Mouse (Mus musculus): ENCODE data around the gene Pkib.

Pkib gene

GRCm38 (mm10) chr10:57631896-57632867 is at the start of gene Pkib:
Gene Pkib (plus strand): TSS chr10:57631981.
- DNase-seq (ENCODE audit: low spot score) = peak; percentile 13

GRCm38 (mm10) chr10:57583927-57584326 is 47.9 kb upstream of the Pkib start:
- DNase-seq (ENCODE audit: low spot score) = no peak

GRCm38 (mm10) chr10:57594266-57594665 is 37.5 kb upstream of the Pkib start:
- DNase-seq (ENCODE audit: low spot score) = no peak

- no peak for DNase-seq (ENCODE audit: low spot score)
Observed at GRCm38 (mm10) chr10:57597172-57597571, 34.6 kb upstream of the Pkib start.

- no peak for DNase-seq (ENCODE audit: low spot score)
Observed at GRCm38 (mm10) chr10:57602951-57603350, 28.8 kb upstream of the Pkib start.

- DNase-seq (ENCODE audit: low spot score) = no peak
Observed at GRCm38 (mm10) chr10:57623311-57623710, 8.5 kb upstream of the Pkib start.

- DNase-seq (ENCODE audit: low spot score) = no peak
Observed at GRCm38 (mm10) chr10:57627773-57628172, 4.0 kb upstream of the Pkib start.

- DNase-seq (ENCODE audit: low spot score) = no peak
Observed at GRCm38 (mm10) chr10:57630557-57630956, 1.2 kb upstream of the Pkib start.

- no peak for DNase-seq (ENCODE audit: low spot score)
Observed at GRCm38 (mm10) chr10:57632868-57633240, 1.1 kb downstream of the Pkib start.

GRCm38 (mm10) chr10:57636970-57637369 is 5.2 kb downstream of the Pkib start:
- no peak for DNase-seq (ENCODE audit: low spot score)

- DNase-seq (ENCODE audit: low spot score) = no peak
Observed at GRCm38 (mm10) chr10:57638250-57638649, 6.5 kb downstream of the Pkib start.

- DNase-seq (ENCODE audit: low spot score) = no peak
Observed at GRCm38 (mm10) chr10:57639540-57639939, 7.8 kb downstream of the Pkib start.

- DNase-seq (ENCODE audit: low spot score) = no peak
Observed at GRCm38 (mm10) chr10:57653297-57653696, 21.5 kb downstream of the Pkib start.

GRCm38 (mm10) chr10:57660505-57660904 is 28.7 kb downstream of the Pkib start:
- no peak for DNase-seq (ENCODE audit: low spot score)

GRCm38 (mm10) chr10:57663758-57664157 is 32.0 kb downstream of the Pkib start:
- DNase-seq (ENCODE audit: low spot score) = no peak

- DNase-seq (ENCODE audit: low spot score) = no peak
Observed at GRCm38 (mm10) chr10:57664253-57664652, 32.5 kb downstream of the Pkib start.

- no peak for DNase-seq (ENCODE audit: low spot score)
Observed at GRCm38 (mm10) chr10:57675740-57676139, 44.0 kb downstream of the Pkib start.

GRCm38 (mm10) chr10:57687999-57688398 is 56.2 kb downstream of the Pkib start:
- no peak for DNase-seq (ENCODE audit: low spot score)

GRCm38 (mm10) chr10:57690161-57690560 is 58.4 kb downstream of the Pkib start:
- DNase-seq (ENCODE audit: low spot score) = no peak

GRCm38 (mm10) chr10:57702246-57702645 is 70.5 kb downstream of the Pkib start:
- no peak for DNase-seq (ENCODE audit: low spot score)

- no peak for DNase-seq (ENCODE audit: low spot score)
Observed at GRCm38 (mm10) chr10:57721035-57721434, 89.3 kb downstream of the Pkib start.

GRCm38 (mm10) chr10:57722363-57722762 is 90.6 kb downstream of the Pkib start:
- DNase-seq (ENCODE audit: low spot score) = no peak

GRCm38 (mm10) chr10:57727666-57728065 is 95.9 kb downstream of the Pkib start:
- no peak for DNase-seq (ENCODE audit: low spot score)

GRCm38 (mm10) chr10:57731672-57732071 is 99.9 kb downstream of the Pkib start:
- DNase-seq (ENCODE audit: low spot score) = no peak
